Mouse (Mus musculus) neural tube, embryonic 13.5 days (tissue): ENCODE data around the gene Tmem270. TPM values are rescaled to one million over a fixed set of nuclear protein-coding genes. Genes with fewer than 3 reads are reported as not detected.

ENCODE experiments used
- ATAC-seq: fragments of 200-750 bp; cut with Nextera tagmentation; 2 replicates; pipeline ENCODE4 v1.8.0; 2017; ENCODE audit warnings: low read depth, mild to moderate bottlenecking, moderate TSS enrichment, moderate library complexity
- H3K27ac ChIP-seq: fragments of 300-500 bp; sonication (generic); replicated peaks from 2 replicates; pipeline ENCODE4 v1.5.1; 2015; ENCODE audit warnings: moderate library complexity, mild to moderate bottlenecking, inconsistent platforms
- H3K27me3 ChIP-seq: fragments of 300-500 bp; sonication (generic); 2 replicates; pipeline ENCODE4 v1.6.1; 2015; ENCODE audit warnings: mild to moderate bottlenecking, inconsistent platforms
- H3K36me3 ChIP-seq: fragments of 300-500 bp; sonication (generic); 2 replicates; pipeline ENCODE4 v1.6.1; 2015; ENCODE audit warnings: mild to moderate bottlenecking, inconsistent platforms
- H3K4me1 ChIP-seq: fragments of 300-500 bp; sonication (generic); replicated peaks from 2 replicates; pipeline ENCODE4 v1.6.1; 2015; ENCODE audit warnings: inconsistent platforms
- H3K4me2 ChIP-seq: fragments of 300-500 bp; sonication (generic); 2 replicates; pipeline ENCODE4 v1.6.1; 2015; ENCODE audit warnings: inconsistent platforms, mild to moderate bottlenecking, moderate library complexity
- H3K4me3 ChIP-seq: fragments of 300-500 bp; sonication (generic); 2 replicates; pipeline ENCODE4 v1.5.1; 2015; ENCODE audit warnings: mild to moderate bottlenecking, inconsistent platforms
- H3K9ac ChIP-seq: fragments of 300-500 bp; sonication (generic); 2 replicates; pipeline ENCODE4 v1.6.1; 2015; ENCODE audit warnings: moderate library complexity, mild to moderate bottlenecking, inconsistent platforms
- H3K9me3 ChIP-seq: fragments of 300-500 bp; sonication (generic); 2 replicates; pipeline ENCODE4 v1.6.1; 2016; ENCODE audit warnings: inconsistent platforms
- WGBS: fragments of 180-500 bp; shearing (Covaris S2); methylation state at CpG from one replicate; pipeline ENCODE4 v1.1.7; 2015; 5-methylcytosine and 5-hydroxymethylcytosine counted together
- polyA plus RNA-seq: library from polyadenylated mRNA; unstranded; fragments of >200 nt; fragmentation: Nextera tagmentation; extraction: Ambion mirVana; gene quantifications from 2 replicates; pipeline ENCODE4 v1.2.1, GENCODE M21; 2015

The Tmem270 gene
- polyA plus RNA-seq, 1 experiment from 2014 or later: not detected

DNA sequence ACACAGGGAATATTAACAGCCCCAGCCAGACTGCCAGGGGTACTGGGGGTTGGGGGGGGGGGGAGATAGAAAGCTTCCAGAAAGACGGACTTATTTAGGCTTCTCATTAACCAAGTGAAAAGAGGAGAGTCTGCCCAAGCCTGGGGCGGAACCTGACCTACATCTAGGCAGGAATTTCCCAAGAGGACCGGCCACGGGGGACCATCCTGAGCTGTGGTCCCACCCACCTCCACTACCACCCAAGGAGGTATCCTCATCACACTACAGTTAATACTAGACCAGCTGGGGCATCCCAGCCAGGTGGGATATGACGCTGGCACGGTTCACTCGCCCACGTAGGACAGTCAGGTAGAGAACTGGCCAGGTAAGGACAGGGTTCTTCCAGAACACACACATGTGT lies 33.5 kb downstream of the Tmem270 start:
- no peak overlapping the region for H3K4me3 ChIP-seq
- H3K36me3 ChIP-seq: no peaks in the 10 kb centered on the region
- H3K27ac ChIP-seq: no peak overlapping the region
- 84% methylated on average over 8 of the region's 8 CpGs for WGBS
- no peak for ATAC-seq
- H3K27me3 ChIP-seq: no peaks in the 10 kb centered on the region
- no peak overlapping the region for H3K4me2 ChIP-seq
- H3K9me3 ChIP-seq: no peaks in the 10 kb centered on the region
- no peak overlapping the region for H3K9ac ChIP-seq
- no peaks in the 10 kb centered on the region for H3K4me1 ChIP-seq

DNA sequence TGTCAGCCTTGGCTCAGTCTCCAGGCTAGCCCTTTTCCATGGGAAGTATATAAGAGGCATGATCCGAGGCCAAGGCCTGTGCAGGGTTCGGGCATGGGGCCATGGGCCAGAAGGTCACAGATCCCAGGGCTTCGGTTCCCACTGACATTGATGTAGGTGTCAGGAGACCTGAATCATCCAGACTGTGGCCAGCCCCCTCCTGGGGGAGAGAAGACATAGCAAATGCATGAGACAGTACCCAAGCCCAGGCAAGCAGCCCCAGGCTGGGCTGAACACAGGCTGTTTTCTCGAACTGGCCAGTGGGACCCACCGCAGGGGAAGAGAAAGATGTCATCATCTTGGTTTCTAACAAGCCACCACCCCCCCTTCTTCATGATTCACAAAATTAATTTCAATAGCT lies 33.9 kb downstream of the Tmem270 start:
- no peak overlapping the region for H3K27ac ChIP-seq
- H3K4me3 ChIP-seq: no peak overlapping the region
- H3K27me3 ChIP-seq: no peaks in the 10 kb centered on the region
- no peak overlapping the region for H3K4me2 ChIP-seq
- H3K9ac ChIP-seq: no peak overlapping the region
- no peaks in the 10 kb centered on the region for H3K9me3 ChIP-seq
- H3K36me3 ChIP-seq: no peaks in the 10 kb centered on the region
- WGBS: 69% methylated on average over 5 of the region's 5 CpGs
- ATAC-seq: no peak
- H3K4me1 ChIP-seq: no peaks in the 10 kb centered on the region; the same call in 1 of the 2 replicates

DNA sequence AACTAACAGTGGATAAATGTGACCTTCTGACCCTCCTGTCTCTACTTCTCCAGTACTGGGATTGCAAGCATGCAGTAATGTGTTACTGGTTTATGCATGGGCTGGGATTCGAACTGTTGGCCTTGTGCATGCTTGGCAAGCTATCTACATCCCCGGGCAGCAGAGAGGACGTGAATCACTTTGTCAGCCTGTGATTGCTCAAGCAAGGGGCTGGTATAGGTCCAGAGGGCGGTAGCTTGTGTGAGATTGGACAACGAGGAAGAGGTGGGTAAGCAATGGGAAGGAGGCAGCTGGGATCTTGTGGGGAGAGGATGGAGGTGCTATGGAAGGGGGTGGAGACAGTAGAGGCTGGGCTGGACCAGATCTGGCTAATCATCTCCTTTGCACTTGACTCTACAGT lies 38.0 kb downstream of the Tmem270 start:
- Histone ChIP-seq H3K4me3 (no peak overlapping the region), H3K4me1 (no peaks in the 10 kb centered on the region; the same call in 1 of the 2 replicates), H3K9ac (no peak overlapping the region), H3K36me3 (no peaks in the 10 kb centered on the region), H3K9me3 (no peaks in the 10 kb centered on the region), H3K4me2 (no peak overlapping the region), H3K27me3 (no peaks in the 10 kb centered on the region), H3K27ac (no peak overlapping the region)
- ATAC-seq: no peak
- 82% methylated on average over 5 of the region's 5 CpGs for WGBS

DNA sequence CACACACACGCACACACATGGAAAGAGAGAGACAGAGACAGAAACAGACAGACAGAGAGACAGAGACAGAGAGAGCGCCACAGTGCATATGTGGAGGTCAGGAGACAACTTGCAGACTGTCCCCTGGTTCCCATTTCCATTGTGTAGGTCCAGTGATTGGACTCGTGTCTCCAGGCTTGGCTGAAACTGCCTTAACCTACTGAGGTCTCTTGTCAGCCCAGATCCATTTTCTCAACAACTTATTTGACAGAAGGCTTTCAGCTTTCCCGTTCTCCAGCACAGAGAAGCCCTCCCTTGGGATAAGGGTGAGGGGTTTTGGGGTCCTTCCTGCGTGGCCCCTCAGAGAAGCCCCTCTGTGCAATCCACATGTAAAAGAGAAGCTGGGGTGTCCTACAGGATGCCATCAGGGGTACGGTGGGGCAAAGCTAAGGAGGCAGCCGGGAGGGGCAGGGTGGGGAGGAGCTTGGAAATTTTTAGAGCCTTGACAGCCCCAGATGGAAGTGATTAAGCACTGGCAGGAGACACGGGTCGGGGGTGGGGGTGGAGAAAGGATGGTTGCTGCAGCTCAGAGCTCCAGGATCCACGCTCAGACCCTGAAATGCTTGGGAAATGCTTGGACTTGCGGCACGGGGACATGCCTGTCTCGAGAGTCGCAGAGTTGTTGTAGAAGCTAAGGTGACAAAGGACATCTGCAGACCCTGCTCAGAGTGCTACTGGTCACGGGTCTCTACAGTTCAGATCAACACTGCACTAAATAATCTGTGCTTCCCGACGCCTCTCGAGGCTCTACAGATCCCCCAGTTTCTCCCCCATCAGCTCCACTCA lies 39.0 kb downstream of the Tmem270 start:
- no peaks in the 10 kb centered on the region; the same call in 1 of the 2 replicates for H3K4me1 ChIP-seq
- WGBS: 69% methylated on average over 18 of the region's 18 CpGs
- H3K27me3 ChIP-seq: no peaks in the 10 kb centered on the region
- H3K27ac ChIP-seq: no peak overlapping the region
- no peak for ATAC-seq
- H3K4me2 ChIP-seq: no peak overlapping the region
- no peak overlapping the region for H3K4me3 ChIP-seq
- H3K9ac ChIP-seq: no peak overlapping the region
- no peaks in the 10 kb centered on the region for H3K36me3 ChIP-seq
- no peaks in the 10 kb centered on the region for H3K9me3 ChIP-seq

DNA sequence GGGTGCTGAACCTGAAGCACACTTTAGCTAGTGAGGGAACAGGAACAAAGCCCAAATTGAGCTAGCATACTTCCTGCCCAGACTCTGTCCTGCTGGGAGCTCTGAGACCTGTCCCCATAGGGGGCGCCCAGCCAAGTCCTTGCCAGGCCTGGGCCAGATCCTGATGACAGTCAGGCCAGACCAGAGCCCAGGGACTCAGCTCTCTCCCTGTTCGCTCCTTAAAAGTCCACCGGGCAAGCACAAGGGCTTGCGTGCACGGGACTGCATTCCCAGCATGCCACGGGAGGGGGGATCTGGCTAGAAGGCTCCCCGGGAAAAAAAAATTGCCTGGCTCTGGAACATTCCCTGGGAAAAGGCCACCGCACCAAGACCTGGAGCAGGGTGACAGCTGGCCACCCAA lies 41.4 kb downstream of the Tmem270 start:
- Histone ChIP-seq H3K27me3 (no peaks in the 10 kb centered on the region), H3K9ac (no peak overlapping the region), H3K4me3 (no peak overlapping the region), H3K36me3 (no peaks in the 10 kb centered on the region), H3K4me2 (no peak overlapping the region), H3K4me1 (no peaks in the 10 kb centered on the region; the same call in 1 of the 2 replicates), H3K9me3 (no peaks in the 10 kb centered on the region), H3K27ac (no peak overlapping the region)
- no peak for ATAC-seq
- 67% methylated on average over 8 of the region's 8 CpGs for WGBS

DNA sequence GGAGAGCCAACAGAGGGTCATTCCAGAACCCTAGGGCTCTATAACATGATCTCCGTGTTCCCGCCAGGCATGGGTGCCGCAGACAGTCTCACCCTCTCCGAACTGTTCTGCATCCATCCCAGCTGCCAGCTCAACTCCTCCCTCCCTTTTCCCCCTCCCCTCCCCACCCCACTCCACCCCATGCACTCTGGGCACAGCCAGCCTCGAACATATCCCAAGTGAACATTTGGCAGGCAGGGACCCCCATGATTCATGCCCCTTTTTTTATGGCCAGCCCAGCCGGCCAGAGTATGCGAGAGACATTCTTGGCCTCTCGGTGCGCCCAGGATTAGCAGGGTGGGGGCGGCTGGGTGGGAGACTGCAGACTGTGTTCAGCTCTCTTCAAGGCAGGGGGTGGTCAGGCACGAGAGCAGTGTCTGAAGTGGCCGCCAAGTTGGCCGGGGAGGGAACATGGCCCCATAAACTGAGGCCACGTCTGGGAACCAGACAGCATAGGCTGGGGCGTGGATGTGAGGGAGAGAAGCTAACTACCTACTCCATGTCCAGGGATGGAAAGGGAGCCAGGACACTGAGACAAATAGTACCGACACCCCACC lies 44.5 kb downstream of the Tmem270 start:
- Histone ChIP-seq H3K4me1 (no peaks in the 10 kb centered on the region), H3K9me3 (no peaks in the 10 kb centered on the region), H3K36me3 (no peaks in the 10 kb centered on the region), H3K27ac (no peak overlapping the region), H3K4me2 (no peak overlapping the region), H3K9ac (no peak overlapping the region), H3K27me3 (no peaks in the 10 kb centered on the region), H3K4me3 (no peak overlapping the region)
- 62% methylated on average over 16 of the region's 16 CpGs for WGBS
- no peak for ATAC-seq

DNA sequence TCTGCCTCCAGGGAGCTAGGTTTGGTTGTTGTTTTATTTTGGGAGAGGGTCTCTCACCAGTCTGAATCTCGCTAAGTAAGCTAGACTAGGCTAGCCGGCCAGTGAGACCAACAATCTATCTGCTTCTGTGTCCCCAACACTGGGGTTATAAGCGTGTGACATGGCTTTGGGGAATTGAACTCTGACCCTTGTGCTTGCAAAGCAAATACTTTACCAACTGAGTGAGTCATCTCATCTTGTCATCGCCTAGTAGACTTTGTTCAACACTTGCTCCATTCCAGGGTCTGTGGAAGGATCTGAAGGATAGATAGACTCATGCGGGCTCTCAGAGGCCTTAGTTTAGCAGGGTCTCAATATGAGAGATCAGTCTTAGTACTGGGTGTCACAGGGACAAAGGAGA lies 47.3 kb downstream of the Tmem270 start:
- H3K27ac ChIP-seq: no peak overlapping the region
- H3K27me3 ChIP-seq: no peaks in the 10 kb centered on the region
- no peak for ATAC-seq
- no peaks in the 10 kb centered on the region for H3K4me1 ChIP-seq
- H3K9ac ChIP-seq: no peak overlapping the region
- 81% methylated on average over 5 of the region's 5 CpGs for WGBS
- H3K4me2 ChIP-seq: no peak overlapping the region
- no peaks in the 10 kb centered on the region for H3K9me3 ChIP-seq
- no peaks in the 10 kb centered on the region for H3K36me3 ChIP-seq
- no peak overlapping the region for H3K4me3 ChIP-seq

DNA sequence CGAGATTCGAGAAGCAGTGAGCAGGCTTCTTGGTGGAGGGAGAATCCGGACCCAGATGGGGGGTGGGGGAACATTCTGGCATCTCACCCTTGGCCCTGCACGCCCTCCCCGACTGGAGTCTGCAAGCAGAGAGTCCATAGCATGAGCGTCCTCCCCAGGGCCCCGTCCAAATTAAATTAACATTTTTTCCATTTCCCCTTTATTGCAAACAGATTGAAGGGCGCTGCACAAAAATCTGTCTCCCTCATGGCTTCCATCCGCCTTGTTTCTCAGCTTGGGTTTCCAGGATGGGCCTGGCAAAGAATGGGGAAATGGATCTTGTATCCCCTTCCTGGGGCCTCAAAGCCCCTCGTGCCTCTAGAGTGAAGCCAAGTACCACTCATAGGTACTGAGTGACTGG lies 48.2 kb downstream of the Tmem270 start:
- no peak for ATAC-seq
- H3K9me3 ChIP-seq: no peaks in the 10 kb centered on the region
- H3K4me1 ChIP-seq: no peaks in the 10 kb centered on the region
- H3K4me3 ChIP-seq: no peak overlapping the region
- H3K27ac ChIP-seq: no peak overlapping the region
- no peaks in the 10 kb centered on the region for H3K27me3 ChIP-seq
- H3K36me3 ChIP-seq: no peaks in the 10 kb centered on the region
- no peak overlapping the region for H3K4me2 ChIP-seq
- WGBS: 85% methylated on average over 10 of the region's 10 CpGs
- no peak overlapping the region for H3K9ac ChIP-seq

DNA sequence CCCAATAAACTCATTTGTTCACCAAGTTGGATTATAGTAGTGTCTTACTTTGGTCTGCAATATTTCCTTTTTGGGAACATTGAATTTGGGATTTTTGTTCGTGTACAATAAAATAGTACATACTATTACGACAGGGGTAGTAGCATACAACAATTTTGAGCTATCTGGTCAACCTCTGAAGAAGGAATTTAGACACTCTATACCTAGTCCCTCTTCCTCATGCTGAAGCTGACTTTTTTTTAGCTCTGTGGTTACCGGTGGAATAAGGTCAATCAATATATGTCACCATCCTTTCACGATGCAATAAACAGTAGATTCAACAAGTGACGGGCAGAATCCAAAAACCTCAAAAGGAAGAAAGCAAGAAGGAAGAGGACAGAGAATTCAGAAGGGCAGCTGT lies 53.7 kb downstream of the Tmem270 start:
- H3K9ac ChIP-seq: no peak overlapping the region
- H3K4me1 ChIP-seq: no peaks in the 10 kb centered on the region
- H3K36me3 ChIP-seq: no peaks in the 10 kb centered on the region
- H3K27ac ChIP-seq: no peak overlapping the region
- no peak for ATAC-seq
- no peak overlapping the region for H3K4me2 ChIP-seq
- no peak overlapping the region for H3K4me3 ChIP-seq
- no peaks in the 10 kb centered on the region for H3K27me3 ChIP-seq
- H3K9me3 ChIP-seq: no peaks in the 10 kb centered on the region; the same call in 1 of the 2 replicates
- 87% methylated on average over 5 of the region's 5 CpGs for WGBS

Other genes starting within 250 kb of the Tmem270 start
- 20.3 and 21.3 TPM in 2 replicates for gene Limk1, start 218.1 kb downstream of the Tmem270 start, polyA plus RNA-seq
- gene Eln, start 159.4 kb downstream of the Tmem270 start, polyA plus RNA-seq: 6.4 and 10.8 TPM in 2 replicates
- 0.29 and 0.49 TPM in 2 replicates for gene Cldn13, start 8.8 kb upstream of the Tmem270 start, polyA plus RNA-seq
- gene Mettl27, start 25.6 kb upstream of the Tmem270 start, polyA plus RNA-seq: 8.8 and 9.0 TPM in 2 replicates
- 0.38 and 0.85 TPM in 2 replicates for gene Cldn4, start 40.2 kb upstream of the Tmem270 start, polyA plus RNA-seq
- gene Cldn3, start 79.5 kb upstream of the Tmem270 start, polyA plus RNA-seq: 0.81 and 2.4 TPM in 2 replicates
- gene Abhd11, start 102.4 kb upstream of the Tmem270 start, polyA plus RNA-seq: 63.6 and 72.2 TPM in 2 replicates
- 76.8 and 90.9 TPM in 2 replicates for gene Stx1a, start 116.7 kb upstream of the Tmem270 start, polyA plus RNA-seq
- gene Dnajc30, start 157.5 kb upstream of the Tmem270 start, polyA plus RNA-seq: 35.5 and 37.1 TPM in 2 replicates
- gene Bud23, start 158.2 kb upstream of the Tmem270 start, polyA plus RNA-seq: 83.0 and 93.7 TPM in 2 replicates
- 26.3 and 31.7 TPM in 2 replicates for gene Vps37d, start 171.5 kb upstream of the Tmem270 start, polyA plus RNA-seq
- 0.56 and 1.2 TPM in 2 replicates for gene Mlxipl, start 183.2 kb upstream of the Tmem270 start, polyA plus RNA-seq
- gene Tbl2, start 242.9 kb upstream of the Tmem270 start, polyA plus RNA-seq: 15.9 and 18.5 TPM in 2 replicates